Mouse (Mus musculus): ENCODE measurements at regions not wholly inside any gene's neighbourhood (a gene's known extent, or its start where the extent isn't known, plus 50 kb on each side); places are given as distances from the start of the nearest gene placed in this dataset.

GRCm38 (mm10) chr3:150431291-150431690, 1006.4 kb upstream of the Adgrl4 start:
- no peak overlapping the region for H3K4me2 ChIP-seq (ENCODE audit: low read depth, low read length)
- ATAC-seq (replicated peaks; ENCODE audit: insufficient number of reproducible peaks, low FRiP score, low TSS enrichment, low read depth) (no peak), DNase-seq (ENCODE audit: low spot score) (no peak)
- H3K4me1 ChIP-seq (ENCODE audit: control insufficient read depth, insufficient read depth, low read length) = no peaks in the 10 kb centered on the region
- 81% methylated on average over 6 of the region's 6 CpGs for WGBS
- H3K27me3 ChIP-seq (ENCODE audit: control insufficient read depth, insufficient read depth, low read length) = no peaks in the 10 kb centered on the region
- no peaks in the 10 kb centered on the region for H3K9me3 ChIP-seq (replicated peaks; ENCODE audit: control insufficient read depth, low read length)
- no peak overlapping the region for H3K9ac ChIP-seq (replicated peaks; ENCODE audit: low read length)
- H3K36me3 ChIP-seq (replicated peaks; ENCODE audit: control insufficient read depth, insufficient read depth, low read depth, low read length) = no peaks in the 10 kb centered on the region
- H3K4me3 ChIP-seq (ENCODE audit: low read depth, low read length) = no peak overlapping the region
- no peak overlapping the region for H3K27ac ChIP-seq (replicated peaks; ENCODE audit: low read depth, low read length)

- WGBS = 88% methylated on average over 1 of the region's 1 CpGs
- Histone ChIP-seq H3K4me3 (ENCODE audit: low read depth, low read length) (no peak overlapping the region), H3K9ac (replicated peaks; ENCODE audit: low read length) (no peak overlapping the region), H3K36me3 (replicated peaks; ENCODE audit: control insufficient read depth, insufficient read depth, low read depth, low read length) (no peaks in the 10 kb centered on the region), H3K9me3 (replicated peaks; ENCODE audit: control insufficient read depth, low read length) (no peaks in the 10 kb centered on the region), H3K4me1 (ENCODE audit: control insufficient read depth, insufficient read depth, low read length) (no peaks in the 10 kb centered on the region), H3K27ac (replicated peaks; ENCODE audit: low read depth, low read length) (no peak overlapping the region), H3K27me3 (ENCODE audit: control insufficient read depth, insufficient read depth, low read length) (no peaks in the 10 kb centered on the region), H3K4me2 (ENCODE audit: low read depth, low read length) (no peak overlapping the region)
- ATAC-seq (replicated peaks; ENCODE audit: insufficient number of reproducible peaks, low FRiP score, low TSS enrichment, low read depth) (no peak), DNase-seq (ENCODE audit: low spot score) (peak; percentile 49)
Observed at GRCm38 (mm10) chr3:150435199-150435598, 1002.5 kb upstream of the Adgrl4 start.

- H3K4me2 ChIP-seq (ENCODE audit: low read depth, low read length) = no peak overlapping the region
- H3K36me3 ChIP-seq (replicated peaks; ENCODE audit: control insufficient read depth, insufficient read depth, low read depth, low read length) = no peaks in the 10 kb centered on the region
- WGBS = 92% methylated on average over 6 of the region's 6 CpGs
- no peak overlapping the region for H3K4me3 ChIP-seq (ENCODE audit: low read depth, low read length)
- no peak for ATAC-seq (replicated peaks; ENCODE audit: insufficient number of reproducible peaks, low FRiP score, low TSS enrichment, low read depth)
- H3K9ac ChIP-seq (replicated peaks; ENCODE audit: low read length) = no peak overlapping the region
- no peaks in the 10 kb centered on the region for H3K9me3 ChIP-seq (replicated peaks; ENCODE audit: control insufficient read depth, low read length)
- no peaks in the 10 kb centered on the region for H3K4me1 ChIP-seq (ENCODE audit: control insufficient read depth, insufficient read depth, low read length)
- no peaks in the 10 kb centered on the region for H3K27me3 ChIP-seq (ENCODE audit: control insufficient read depth, insufficient read depth, low read length)
- H3K27ac ChIP-seq (replicated peaks; ENCODE audit: low read depth, low read length) = no peak overlapping the region
- no peak for DNase-seq (ENCODE audit: low spot score)
Observed at GRCm38 (mm10) chr3:150435818-150436607, 1001.7 kb upstream of the Adgrl4 start.

Data from embryonic facial prominence, embryonic 11.5 days (tissue).